In genomic region chr6:108477602-108478001, GRCm38 (mm10) we compare ENCODE assay signal across 15 mouse cellular contexts.
DNase-seq lines count a peak whose midpoint lies in the region; ATAC-seq and TF ChIP-seq lines count a peak whose summit lies in the region.
"Had no signal": no experiment of that assay in that cellular context is flagged by ENCODE, and none has a peak within 500 bp of the region (broad histone marks: within the 10 kb centered on the region; RNA-seq: fewer than 3 reads in every experiment).

No protein-coding gene starts in this region.

- no peak overlapping the region for H3K4me3 ChIP-seq in forebrain, embryonic 11.5 days (ENCODE audit: low read depth, low read length)
- H3K4me3 ChIP-seq in forebrain, embryonic 14.5 days (ENCODE audit: low read depth, low read length), result no peak overlapping the region
- no peak overlapping the region for H3K4me3 ChIP-seq in kidney, embryonic 16.5 days (ENCODE audit: low read length)
- no peak overlapping the region for H3K4me3 ChIP-seq in bone marrow, adult 2 months (replicated peaks; ENCODE audit: control insufficient read depth, low read depth, low read length)
- H3K4me3 ChIP-seq in liver, postnatal 0 days (ENCODE audit: low read depth, low read length), result no peak overlapping the region
- no peak overlapping the region for H3K4me3 ChIP-seq in midbrain, embryonic 13.5 days (replicated peaks)
- H3K4me3 ChIP-seq: embryonic facial prominence, embryonic 10.5 days; erythroblast, embryonic 14.5 days had no signal

- no peaks in the 10 kb centered on the region for H3K27me3 ChIP-seq in forebrain, embryonic 11.5 days (ENCODE audit: control insufficient read depth, insufficient read depth, low read length)
- H3K27me3 ChIP-seq in forebrain, embryonic 14.5 days (replicated peaks; ENCODE audit: control insufficient read depth, insufficient read depth, low read length), result no peaks in the 10 kb centered on the region
- no peaks in the 10 kb centered on the region for H3K27me3 ChIP-seq in kidney, embryonic 16.5 days (ENCODE audit: insufficient read depth, low read length)
- H3K27me3 ChIP-seq in liver, postnatal 0 days (ENCODE audit: insufficient read depth, low read length), result no peaks in the 10 kb centered on the region
- no peaks in the 10 kb centered on the region for H3K27me3 ChIP-seq in midbrain, embryonic 13.5 days
- H3K27me3 ChIP-seq: Patski had no signal

- H3K4me1 ChIP-seq in forebrain, embryonic 11.5 days (replicated peaks; ENCODE audit: control insufficient read depth, insufficient read depth, low read length), result no peaks in the 10 kb centered on the region
- H3K4me1 ChIP-seq in forebrain, embryonic 14.5 days (ENCODE audit: control insufficient read depth, insufficient read depth, low read length), result no peaks in the 10 kb centered on the region
- no peaks in the 10 kb centered on the region for H3K4me1 ChIP-seq in kidney, embryonic 16.5 days (ENCODE audit: insufficient read depth, low read length)
- peaks cover 1% of the 10 kb centered on the region; the same call in 1 of the 2 replicates for H3K4me1 ChIP-seq in bone marrow, adult 2 months (ENCODE audit: control insufficient read depth, insufficient read depth, low read length)
- H3K4me1 ChIP-seq in liver, postnatal 0 days (ENCODE audit: insufficient read depth), result peaks cover 13% of the 10 kb centered on the region
- H3K4me1 ChIP-seq in midbrain, embryonic 13.5 days (replicated peaks), result no peaks in the 10 kb centered on the region
- H3K4me1 ChIP-seq: embryonic facial prominence, embryonic 10.5 days had no signal

- no peak for ATAC-seq in forebrain, embryonic 11.5 days (replicated peaks; ENCODE audit: low FRiP score)
- ATAC-seq in forebrain, embryonic 14.5 days, result no peak
- no peak for ATAC-seq in kidney, embryonic 16.5 days (ENCODE audit: low FRiP score, low TSS enrichment)
- peak; percentile 14; the same call in 1 of the 2 replicates for ATAC-seq in liver, postnatal 0 days
- ATAC-seq in midbrain, embryonic 13.5 days, result no peak
- ATAC-seq: forebrain, postnatal 0 days; Patski had no signal

- peak; percentile 17 for DNase-seq in forebrain, embryonic 11.5 days (ENCODE audit: low spot score)
- no peak for DNase-seq in forebrain, embryonic 14.5 days (ENCODE audit: low spot score)
- DNase-seq in kidney, postnatal 25 days, result no peak
- no peak for DNase-seq in liver, postnatal 0 days
- DNase-seq in cerebellum, adult 11 months, result no peak
- DNase-seq: adrenal gland, postnatal 36 days; cerebellum, postnatal 36 days; forebrain, postnatal 0 days; heart, postnatal 36 days had no signal

- TF ChIP-seq EP300 in liver, postnatal 0 days (IDR thresholded peaks at IDR 0.05; ENCODE audit: low read depth), result no peak

- H3K36me3 ChIP-seq in forebrain, embryonic 11.5 days (ENCODE audit: control insufficient read depth, insufficient read depth, low read length), result no peaks in the 10 kb centered on the region
- no peaks in the 10 kb centered on the region for H3K36me3 ChIP-seq in forebrain, embryonic 14.5 days (ENCODE audit: control insufficient read depth, insufficient read depth, low read length)
- H3K36me3 ChIP-seq in kidney, embryonic 16.5 days (ENCODE audit: insufficient read depth, low read length), result peaks cover 30% of the 10 kb centered on the region
- H3K36me3 ChIP-seq in liver, postnatal 0 days (replicated peaks; ENCODE audit: insufficient read depth, low read length), result peaks cover 10% of the 10 kb centered on the region
- 0 out of 2 replicates have a peak, but pooled peaks cover 4% of the 10 kb centered on the region for H3K36me3 ChIP-seq in midbrain, embryonic 13.5 days

- WGBS in forebrain, embryonic 11.5 days, result 92% methylated on average over 6 of the region's 6 CpGs
- WGBS in forebrain, embryonic 14.5 days, result 91% methylated on average over 6 of the region's 6 CpGs
- 86% methylated on average over 6 of the region's 6 CpGs for WGBS in kidney, embryonic 16.5 days
- WGBS in bone marrow, adult 2 months, result 59% methylated on average over 6 of the region's 6 CpGs
- WGBS in liver, postnatal 0 days (ENCODE audit: insufficient replicate concordance), result 76% methylated on average over 6 of the region's 6 CpGs
- 97% methylated on average over 6 of the region's 6 CpGs for WGBS in midbrain, embryonic 13.5 days

- no peak overlapping the region for H3K9ac ChIP-seq in forebrain, embryonic 11.5 days (ENCODE audit: low read length)
- no peak overlapping the region for H3K9ac ChIP-seq in forebrain, embryonic 14.5 days (ENCODE audit: low read length)
- no peak overlapping the region for H3K9ac ChIP-seq in kidney, embryonic 16.5 days (replicated peaks; ENCODE audit: low read length)
- H3K9ac ChIP-seq in liver, postnatal 0 days (replicated peaks), result no peak overlapping the region
- H3K9ac ChIP-seq in midbrain, embryonic 13.5 days (replicated peaks), result no peak overlapping the region
- H3K9ac ChIP-seq: forebrain, postnatal 0 days had no signal

- no peaks in the 10 kb centered on the region for H3K9me3 ChIP-seq in forebrain, embryonic 11.5 days (ENCODE audit: control insufficient read depth, low read length)
- no peaks in the 10 kb centered on the region for H3K9me3 ChIP-seq in forebrain, embryonic 14.5 days (replicated peaks; ENCODE audit: control insufficient read depth, low read length)
- no peaks in the 10 kb centered on the region for H3K9me3 ChIP-seq in kidney, embryonic 16.5 days (ENCODE audit: low read length)
- H3K9me3 ChIP-seq in liver, postnatal 0 days (ENCODE audit: low read length), result no peaks in the 10 kb centered on the region
- no peaks in the 10 kb centered on the region for H3K9me3 ChIP-seq in midbrain, embryonic 13.5 days
- H3K9me3 ChIP-seq: embryonic facial prominence, embryonic 10.5 days had no signal

- TF ChIP-seq POLR2A in bone marrow, adult 2 months (IDR thresholded peaks at IDR 0.05; ENCODE audit: borderline replicate concordance, control insufficient read depth, low read depth, low read length), result no peak

- TF ChIP-seq CTCF in bone marrow, adult 2 months (IDR thresholded peaks at IDR 0.05; ENCODE audit: control insufficient read depth, insufficient read depth, low read length), result no peak
- TF ChIP-seq CTCF in liver, postnatal 0 days (IDR thresholded peaks at IDR 0.05; ENCODE audit: low read depth), result no peak

- no peak overlapping the region for H3K27ac ChIP-seq in forebrain, embryonic 11.5 days (ENCODE audit: low read depth, low read length)
- H3K27ac ChIP-seq in forebrain, embryonic 14.5 days (ENCODE audit: low read depth, low read length), result no peak overlapping the region
- peak overlapping the region; percentile 19; the same call in 1 of the 2 replicates for H3K27ac ChIP-seq in kidney, embryonic 16.5 days (ENCODE audit: low read length)
- peak overlapping the region; percentile 82 for H3K27ac ChIP-seq in bone marrow, adult 2 months (ENCODE audit: control insufficient read depth, insufficient read depth, low read depth, low read length, poor library complexity)
- peak overlapping the region; percentile 82 for H3K27ac ChIP-seq in liver, postnatal 0 days (ENCODE audit: low read depth)
- no peak overlapping the region for H3K27ac ChIP-seq in midbrain, embryonic 13.5 days
- H3K27ac ChIP-seq: embryonic facial prominence, embryonic 10.5 days had no signal

- H3K4me2 ChIP-seq in forebrain, embryonic 11.5 days (ENCODE audit: low read depth, low read length, severe bottlenecking), result no peak overlapping the region
- no peak overlapping the region for H3K4me2 ChIP-seq in forebrain, embryonic 14.5 days (ENCODE audit: low read length)
- no peak overlapping the region for H3K4me2 ChIP-seq in kidney, embryonic 16.5 days (replicated peaks; ENCODE audit: low read depth, low read length)
- H3K4me2 ChIP-seq in liver, postnatal 0 days (ENCODE audit: low read depth, low read length), result 0 out of 2 replicates have a peak overlapping the region, but pooled peaks have one; percentile 9
- H3K4me2 ChIP-seq in midbrain, embryonic 13.5 days (replicated peaks), result no peak overlapping the region

Comparison
In these comparisons a context has a peak if more than half of its experiments do, and no peak if none do; other contexts are left out.
1. H3K27ac ChIP-seq: peak in kidney, embryonic 16.5 days (single experiment), bone marrow, adult 2 months (single experiment) and liver, postnatal 0 days (single experiment); none in forebrain, embryonic 11.5 days (single experiment), forebrain, embryonic 14.5 days (single experiment) and midbrain, embryonic 13.5 days (single experiment).